Mouse (Mus musculus) lung, postnatal 4 days (tissue): ENCODE data around the gene Pdxdc1.
"Not testable (repeated sequence)": the region's sequence is repeated elsewhere in the genome, so short reads cannot be mapped to it uniquely, and the experiment has no call there.

Experiments used
- DNase-seq, 2 experiments: peaks; one replicate each; pipeline ENCODE4 v3.0.0; 2021

Pdxdc1 gene

GRCm38 (mm10) chr16:13902888-13903483 lies at the start of gene Pdxdc1, which contains the start of gene Mpv17l:
Gene Pdxdc1, minus strand, starts transcription at chr16:13903131.
Gene Mpv17l, plus strand, starts transcription at chr16:13903161.
- DNase-seq: peak; percentile 97 to 98

- no peak for DNase-seq
Observed at GRCm38 (mm10) chr16:13951245-13951644, 48.3 kb upstream of the Pdxdc1 start.

GRCm38 (mm10) chr16:13946306-13946705 lies 43.4 kb upstream of the Pdxdc1 start:
- peak; percentile 63 to 73 for DNase-seq

- no peak for DNase-seq
Observed at GRCm38 (mm10) chr16:13945153-13945552, 42.2 kb upstream of the Pdxdc1 start.

- DNase-seq: no peak
Observed at GRCm38 (mm10) chr16:13944752-13945151, 41.8 kb upstream of the Pdxdc1 start.

GRCm38 (mm10) chr16:13944178-13944577 lies 41.2 kb upstream of the Pdxdc1 start:
- DNase-seq: no peak

GRCm38 (mm10) chr16:13940847-13941395 lies 38.0 kb upstream of the Pdxdc1 start:
- DNase-seq: no peak

- peak; percentile 67 to 77 for DNase-seq
Observed at GRCm38 (mm10) chr16:13940139-13940846, 37.4 kb upstream of the Pdxdc1 start.

- DNase-seq: no peak
Observed at GRCm38 (mm10) chr16:13927456-13928075, 24.6 kb upstream of the Pdxdc1 start.

GRCm38 (mm10) chr16:13922966-13923365 lies 20.0 kb upstream of the Pdxdc1 start:
- DNase-seq: not testable (repeated sequence)

GRCm38 (mm10) chr16:13922499-13922898 lies 19.6 kb upstream of the Pdxdc1 start:
- DNase-seq: not testable (repeated sequence)

GRCm38 (mm10) chr16:13921781-13922180 lies 18.9 kb upstream of the Pdxdc1 start:
- no peak for DNase-seq

GRCm38 (mm10) chr16:13921063-13921462 lies 18.1 kb upstream of the Pdxdc1 start:
- DNase-seq: no peak

- no peak for DNase-seq
Observed at GRCm38 (mm10) chr16:13920093-13920492, 17.2 kb upstream of the Pdxdc1 start.

- no peak for DNase-seq
Observed at GRCm38 (mm10) chr16:13907297-13907696, 4.4 kb upstream of the Pdxdc1 start.

GRCm38 (mm10) chr16:13903488-13903887 lies 557 bp upstream of the Pdxdc1 start:
- DNase-seq: peak in 1 of 2 experiments; percentile 80

GRCm38 (mm10) chr16:13902397-13902831 lies 517 bp downstream of the Pdxdc1 start:
- DNase-seq: no peak

- peak in 1 of 2 experiments; percentile 53 for DNase-seq
Observed at GRCm38 (mm10) chr16:13898981-13899380, 4.0 kb downstream of the Pdxdc1 start.

GRCm38 (mm10) chr16:13896357-13896756 lies 6.6 kb downstream of the Pdxdc1 start:
- no peak for DNase-seq

- DNase-seq: no peak
Observed at GRCm38 (mm10) chr16:13895740-13896139, 7.2 kb downstream of the Pdxdc1 start.

GRCm38 (mm10) chr16:13894097-13894496 lies 8.8 kb downstream of the Pdxdc1 start:
- DNase-seq: no peak

GRCm38 (mm10) chr16:13892850-13893249 lies 10.1 kb downstream of the Pdxdc1 start:
- no peak for DNase-seq

GRCm38 (mm10) chr16:13890449-13890848 lies 12.5 kb downstream of the Pdxdc1 start:
- no peak for DNase-seq
